7 mouse cellular contexts compared by ENCODE assay signal in genomic region chr5:111877165-111877793, GRCm38 (mm10).
DNase-seq lines count a peak whose midpoint lies in the region; ATAC-seq lines count a peak whose summit lies in the region.

No protein-coding gene starts in this region.

- no peaks in the 10 kb centered on the region for H3K9me3 ChIP-seq in neural tube, embryonic 15.5 days (replicated peaks)
- peaks cover 8% of the 10 kb centered on the region; the same call in 1 of the 2 replicates for H3K9me3 ChIP-seq in forebrain, embryonic 16.5 days (ENCODE audit: control insufficient read depth, low read length)
- H3K9me3 ChIP-seq in limb, embryonic 11.5 days (ENCODE audit: control insufficient read depth, low read length), result peaks cover 1% of the 10 kb centered on the region; the same call in 1 of the 2 replicates

- no peak overlapping the region for H3K27ac ChIP-seq in neural tube, embryonic 15.5 days (replicated peaks)
- H3K27ac ChIP-seq in forebrain, embryonic 16.5 days (ENCODE audit: low read length), result peak overlapping the region; percentile 65
- H3K27ac ChIP-seq in limb, embryonic 11.5 days (replicated peaks; ENCODE audit: low read depth, low read length), result no peak overlapping the region

- 7% methylated on average over 8 of the region's 8 CpGs for WGBS in neural tube, embryonic 15.5 days
- 4% methylated on average over 8 of the region's 8 CpGs for WGBS in forebrain, embryonic 16.5 days
- WGBS in limb, embryonic 11.5 days, result under 1% methylated on average over 8 of the region's 8 CpGs

- H3K4me3 ChIP-seq in neural tube, embryonic 15.5 days (replicated peaks), result no peak overlapping the region
- H3K4me3 ChIP-seq in forebrain, embryonic 16.5 days (replicated peaks; ENCODE audit: low read length), result no peak overlapping the region
- no peak overlapping the region for H3K4me3 ChIP-seq in limb, embryonic 11.5 days (ENCODE audit: low read depth, low read length)

- H3K4me2 ChIP-seq in neural tube, embryonic 15.5 days, result no peak overlapping the region
- H3K4me2 ChIP-seq in forebrain, embryonic 16.5 days (ENCODE audit: low read length), result no peak overlapping the region
- H3K4me2 ChIP-seq in limb, embryonic 11.5 days (ENCODE audit: low read depth, severe bottlenecking), result peak overlapping the region; percentile 22; the same call in 1 of the 2 replicates

- peak; percentile 76 for DNase-seq in neural tube, embryonic 10.5 days (ENCODE audit: extremely low spot score, low spot score)
- DNase-seq in limb, embryonic 11.5 days (ENCODE audit: low spot score), result peak; percentile 55
- no peak for DNase-seq in thymus, postnatal 10 days (ENCODE audit: low spot score in 2 of 2)
- DNase-seq in cerebellum, postnatal 36 days, result no peak
- no peak for DNase-seq in frontal cortex, postnatal 14 days (ENCODE audit: low spot score in 2 of 2)

- no peaks in the 10 kb centered on the region for H3K36me3 ChIP-seq in neural tube, embryonic 15.5 days
- no peaks in the 10 kb centered on the region for H3K36me3 ChIP-seq in forebrain, embryonic 16.5 days (ENCODE audit: control insufficient read depth, insufficient read depth)
- no peaks in the 10 kb centered on the region for H3K36me3 ChIP-seq in limb, embryonic 11.5 days (ENCODE audit: control insufficient read depth, insufficient read depth, low read length)

- peaks cover 7% of the 10 kb centered on the region for H3K4me1 ChIP-seq in neural tube, embryonic 15.5 days
- H3K4me1 ChIP-seq in forebrain, embryonic 16.5 days (replicated peaks; ENCODE audit: control insufficient read depth, insufficient read depth, low read length), result peaks cover 14% of the 10 kb centered on the region
- H3K4me1 ChIP-seq in limb, embryonic 11.5 days (ENCODE audit: control insufficient read depth, insufficient read depth, low read length), result peaks cover 12% of the 10 kb centered on the region

- no peak for ATAC-seq in neural tube, embryonic 15.5 days (ENCODE audit: low FRiP score)
- peak; percentile 80 for ATAC-seq in forebrain, embryonic 16.5 days
- ATAC-seq in limb, embryonic 11.5 days (ENCODE audit: insufficient number of reproducible peaks, low FRiP score, low TSS enrichment, low read depth), result no peak

- 0 out of 2 replicates have a peak, but pooled peaks cover 2% of the 10 kb centered on the region for H3K27me3 ChIP-seq in neural tube, embryonic 15.5 days (replicated peaks)
- no peaks in the 10 kb centered on the region for H3K27me3 ChIP-seq in forebrain, embryonic 16.5 days (replicated peaks; ENCODE audit: control insufficient read depth, insufficient read depth, low read length)
- H3K27me3 ChIP-seq in limb, embryonic 11.5 days (ENCODE audit: control insufficient read depth, insufficient read depth, low read length), result no peaks in the 10 kb centered on the region

- H3K9ac ChIP-seq in neural tube, embryonic 15.5 days (replicated peaks), result no peak overlapping the region
- H3K9ac ChIP-seq in forebrain, embryonic 16.5 days (replicated peaks; ENCODE audit: low read depth, low read length), result 0 out of 2 replicates have a peak overlapping the region, but pooled peaks have one; percentile 13
- peak overlapping the region; percentile 22; the same call in 1 of the 2 replicates for H3K9ac ChIP-seq in limb, embryonic 11.5 days (ENCODE audit: low read length)

Comparison
In these comparisons a context has a peak if more than half of its experiments do, and no peak if none do; other contexts are left out.
1. DNase-seq: peak in neural tube, embryonic 10.5 days (single experiment) and limb, embryonic 11.5 days (single experiment); none in thymus, postnatal 10 days (0 of 2), cerebellum, postnatal 36 days (0 of 2) and frontal cortex, postnatal 14 days (0 of 2).